Mouse (Mus musculus): ENCODE measurements around the gene Pacs2.

The Pacs2 gene

DNA sequence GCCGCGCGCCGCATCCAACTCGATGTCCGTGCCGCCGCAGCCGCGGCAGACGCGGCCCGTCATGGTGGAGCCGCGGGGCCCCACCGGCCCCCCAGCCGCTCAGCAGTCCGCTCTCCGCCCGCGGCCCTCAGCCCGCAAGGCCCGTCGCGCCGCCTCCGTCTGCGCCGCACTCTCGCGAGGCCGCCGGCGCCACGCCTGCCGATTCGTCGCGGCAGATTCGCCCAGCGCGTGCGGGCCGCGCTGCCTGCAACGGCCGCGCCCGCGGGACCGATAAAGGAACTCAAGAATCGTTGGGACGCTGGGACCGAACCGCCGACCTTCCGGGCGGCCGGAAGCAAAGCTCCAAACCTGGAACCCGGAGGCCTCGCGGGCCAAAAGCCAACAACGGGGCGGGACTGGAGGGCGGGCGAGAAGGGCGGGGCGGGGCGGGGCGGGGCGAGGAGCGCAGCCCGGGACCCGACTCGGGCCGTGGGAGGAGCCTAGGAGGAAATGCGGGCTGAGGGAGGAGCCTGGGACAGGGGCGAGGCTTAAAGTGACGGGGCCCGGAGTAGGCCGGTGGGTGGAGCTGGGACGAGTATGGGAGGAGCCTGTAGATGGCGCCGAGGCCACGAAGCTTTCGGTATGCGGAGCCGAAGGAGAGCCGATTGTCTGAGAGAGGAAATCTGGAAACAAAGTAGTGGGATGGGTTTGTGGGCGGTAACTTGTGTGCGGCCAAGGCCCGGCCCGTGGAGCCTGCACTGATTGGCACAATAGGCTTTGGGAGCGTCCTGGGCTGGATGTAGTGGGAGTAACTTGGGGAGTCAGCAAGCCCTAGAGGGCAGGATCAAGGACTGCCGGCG is 13.8 kb upstream of the Pacs2 start, which contains the start of gene Brf1:
TSS of gene Brf1 (minus strand) at position 411 of the 839 bp plus-strand sequence.
- TF ChIP-seq GATA4 (IDR thresholded peaks at IDR 0.05; ENCODE audit: insufficient replicate concordance, low read length), result peak; percentile 27; the same call in 1 of the 2 replicates

GRCm38 (mm10) chr12:113001133-113001474 is 13.2 kb upstream of the Pacs2 start:
- TF ChIP-seq GATA4 (IDR thresholded peaks at IDR 0.05; ENCODE audit: insufficient replicate concordance, low read length), result no peak

DNA sequence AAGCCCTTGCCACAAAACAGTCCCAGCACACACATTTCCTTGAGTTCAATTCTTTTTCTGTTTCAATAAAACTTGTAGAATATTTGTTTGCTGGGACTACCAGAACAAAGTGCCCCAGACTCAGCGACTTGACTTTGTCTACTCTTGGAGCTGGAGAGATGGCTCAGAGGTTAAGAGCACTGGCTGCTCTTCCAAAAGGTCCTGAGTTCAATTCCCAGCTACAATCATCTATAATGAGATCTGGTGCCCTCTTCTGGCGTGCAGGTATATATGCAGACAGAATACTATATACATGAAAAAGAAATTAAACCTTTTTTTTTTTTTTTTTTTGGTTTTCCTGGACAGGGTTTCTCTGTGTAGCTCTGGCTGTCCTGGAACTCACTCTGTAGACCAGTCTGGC is 11.6 kb upstream of the Pacs2 start:
- no peak for TF ChIP-seq GATA4 (IDR thresholded peaks at IDR 0.05; ENCODE audit: insufficient replicate concordance, low read length)

- TF ChIP-seq GATA4 (IDR thresholded peaks at IDR 0.05; ENCODE audit: insufficient replicate concordance, low read length), result no peak
Measured at GRCm38 (mm10) chr12:113004011-113004410, 10.3 kb upstream of the Pacs2 start.

- TF ChIP-seq GATA4 (IDR thresholded peaks at IDR 0.05; ENCODE audit: insufficient replicate concordance, low read length), result no peak
Measured at GRCm38 (mm10) chr12:113004993-113005392, 9.3 kb upstream of the Pacs2 start.

GRCm38 (mm10) chr12:113011702-113012360 is 2.5 kb upstream of the Pacs2 start:
- no peak for TF ChIP-seq GATA4 (IDR thresholded peaks at IDR 0.05; ENCODE audit: insufficient replicate concordance, low read length)

DNA sequence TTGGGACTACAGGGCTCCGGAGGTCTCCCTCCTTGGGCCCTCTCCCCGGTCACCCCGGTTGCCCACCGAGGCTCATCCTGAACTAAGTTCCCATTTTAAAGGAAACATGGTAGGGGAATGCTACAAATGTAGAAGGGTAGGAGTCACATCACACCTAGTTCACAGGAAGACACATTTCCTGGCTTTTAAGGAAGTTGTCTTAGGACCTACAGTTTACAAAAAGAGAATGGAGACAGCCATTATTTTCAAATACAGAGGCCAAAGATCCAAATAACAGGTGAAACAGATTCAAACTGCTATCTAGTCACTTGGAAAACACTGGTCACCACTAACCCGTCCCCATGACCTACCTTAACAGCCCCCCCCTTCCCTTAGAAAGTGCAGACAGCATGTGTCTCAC is 1.9 kb upstream of the Pacs2 start:
- no peak for TF ChIP-seq GATA4 (IDR thresholded peaks at IDR 0.05; ENCODE audit: insufficient replicate concordance, low read length)

DNA sequence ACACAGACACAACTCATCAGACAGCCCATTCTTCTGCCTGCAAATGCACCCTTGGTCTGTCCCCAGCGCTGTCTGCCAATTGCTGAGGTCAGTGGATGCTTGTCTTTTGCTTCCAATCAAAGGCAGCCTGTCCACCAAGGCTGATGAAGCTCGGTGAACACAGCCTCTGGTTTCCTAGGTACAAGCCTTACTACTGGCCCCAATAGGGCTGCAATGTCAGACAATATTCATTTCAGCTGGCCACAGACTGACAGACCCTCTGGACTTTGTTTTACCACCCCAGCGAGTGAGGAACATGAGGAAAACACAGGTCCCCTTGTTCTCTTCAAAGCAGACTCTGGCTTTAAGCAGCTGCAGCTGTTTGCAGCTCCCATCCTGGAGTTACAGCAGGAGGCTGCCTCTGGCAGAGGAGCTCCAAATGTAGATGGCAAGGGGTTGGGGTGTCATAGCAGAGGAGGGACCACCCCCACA is 1.3 kb upstream of the Pacs2 start:
- no peak for TF ChIP-seq GATA4 (IDR thresholded peaks at IDR 0.05; ENCODE audit: insufficient replicate concordance, low read length)

DNA sequence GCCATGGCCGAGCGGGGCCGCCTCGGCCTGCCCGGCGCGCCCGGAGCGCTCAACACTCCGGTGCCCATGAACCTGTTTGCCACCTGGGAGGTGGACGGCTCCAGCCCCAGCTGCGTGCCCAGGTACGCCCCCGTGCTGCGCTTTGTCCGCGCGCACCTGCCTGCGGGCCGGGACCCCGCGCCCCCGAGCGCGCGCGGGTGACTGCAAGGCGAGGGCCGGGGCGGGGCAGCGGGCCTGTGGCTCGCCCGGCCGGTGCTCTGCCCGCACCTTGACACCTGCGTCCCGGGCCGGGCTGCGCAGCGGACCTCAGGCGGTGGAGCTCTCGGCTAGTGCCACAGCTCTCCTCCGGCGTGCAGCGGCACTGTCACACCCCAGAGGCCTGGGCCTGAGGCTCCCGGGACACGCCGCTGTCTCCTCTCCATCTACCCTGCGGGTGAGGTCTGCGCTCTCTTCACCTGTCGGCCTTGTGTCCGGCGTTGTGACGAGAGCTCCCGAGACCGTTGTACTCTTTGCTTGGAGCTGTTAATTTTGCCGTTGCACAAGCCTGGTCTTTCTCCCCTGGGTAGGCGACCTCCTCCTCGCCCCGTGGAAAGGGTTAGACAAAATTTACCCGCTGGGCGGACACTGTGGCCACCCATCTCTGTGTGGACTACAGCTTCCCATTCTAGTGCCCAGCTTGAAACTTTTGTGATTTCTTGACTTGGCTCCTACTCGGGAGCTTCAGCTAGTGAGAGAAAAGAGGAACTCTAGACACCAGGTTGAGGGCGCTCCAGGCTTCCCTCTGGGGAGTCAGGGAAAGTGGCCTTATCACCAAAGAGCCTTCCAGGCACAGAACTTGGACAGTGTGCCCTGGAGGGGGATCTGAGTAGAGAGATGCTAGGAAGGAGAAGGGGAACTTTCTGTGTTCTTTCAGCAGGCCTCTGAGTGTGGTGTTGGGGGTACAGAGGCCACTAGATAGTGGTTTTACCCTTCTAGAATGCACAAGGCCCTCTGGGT is 551 bp downstream of the Pacs2 start:
- TF ChIP-seq GATA4 (IDR thresholded peaks at IDR 0.05; ENCODE audit: insufficient replicate concordance, low read length), result no peak

- TF ChIP-seq GATA4 (IDR thresholded peaks at IDR 0.05; ENCODE audit: insufficient replicate concordance, low read length), result no peak
Measured at GRCm38 (mm10) chr12:113015956-113016355, 1.6 kb downstream of the Pacs2 start.

- no peak for TF ChIP-seq GATA4 (IDR thresholded peaks at IDR 0.05; ENCODE audit: insufficient replicate concordance, low read length)
Measured at GRCm38 (mm10) chr12:113016976-113017375, 2.7 kb downstream of the Pacs2 start.

- TF ChIP-seq GATA4 (IDR thresholded peaks at IDR 0.05; ENCODE audit: insufficient replicate concordance, low read length), result no peak
Measured at GRCm38 (mm10) chr12:113017429-113017984, 3.2 kb downstream of the Pacs2 start.

GRCm38 (mm10) chr12:113018763-113019162 is 4.5 kb downstream of the Pacs2 start:
- no peak for TF ChIP-seq GATA4 (IDR thresholded peaks at IDR 0.05; ENCODE audit: insufficient replicate concordance, low read length)

- TF ChIP-seq GATA4 (IDR thresholded peaks at IDR 0.05; ENCODE audit: insufficient replicate concordance, low read length), result no peak
Measured at GRCm38 (mm10) chr12:113021488-113021887, 7.2 kb downstream of the Pacs2 start.

GRCm38 (mm10) chr12:113023082-113023481 is 8.8 kb downstream of the Pacs2 start:
- no peak for TF ChIP-seq GATA4 (IDR thresholded peaks at IDR 0.05; ENCODE audit: insufficient replicate concordance, low read length)

All from liver, adult (tissue).